Mouse (Mus musculus) megakaryocyte, embryonic 14.5 days (primary cell): ENCODE measurements around the gene Cntrob. TPM values are rescaled to one million over a fixed set of nuclear protein-coding genes. Genes with fewer than 3 reads are reported as not detected.

Experiments
- H3K27me3 ChIP-seq: replicated peaks from 2 replicates; pipeline ENCODE3; 2012; ENCODE audit warnings: inconsistent platforms
- H3K36me3 ChIP-seq: replicated peaks from 2 replicates; pipeline ENCODE3; 2012; ENCODE audit warnings: low read length, inconsistent platforms, mixed read lengths
- H3K4me1 ChIP-seq: 2 replicates; pipeline ENCODE4 v1.6.1; 2012; ENCODE audit warnings: inconsistent platforms
- H3K4me3 ChIP-seq: replicated peaks from 2 replicates; pipeline ENCODE3; 2012; ENCODE audit warnings: moderate library complexity, mild to moderate bottlenecking, inconsistent platforms
- H3K9me3 ChIP-seq: 2 replicates; pipeline ENCODE4 v1.6.1; 2012; ENCODE audit warnings: inconsistent platforms
- FLI1 ChIP-seq: IDR thresholded peaks from 2 replicates; pipeline ENCODE4 v1.6.1; 2012; ENCODE audit warnings: low read length, inconsistent platforms, mixed read lengths
- GATA1 ChIP-seq: IDR thresholded peaks from 3 replicates; pipeline ENCODE4 v1.6.1; 2012; ENCODE audit warnings: mixed read lengths, low read length, inconsistent platforms, borderline replicate concordance
- polyA plus RNA-seq: library from polyadenylated mRNA; stranded (reverse); fragments of >175 nt; gene quantifications from 2 replicates; pipeline ENCODE4 v1.2.3, GENCODE M21; 2012; ENCODE audit warnings: low replicate concordance; ENCODE audit not compliant: insufficient read depth

The Cntrob gene
- polyA plus RNA-seq, 1 experiment: 9.3 TPM

DNA sequence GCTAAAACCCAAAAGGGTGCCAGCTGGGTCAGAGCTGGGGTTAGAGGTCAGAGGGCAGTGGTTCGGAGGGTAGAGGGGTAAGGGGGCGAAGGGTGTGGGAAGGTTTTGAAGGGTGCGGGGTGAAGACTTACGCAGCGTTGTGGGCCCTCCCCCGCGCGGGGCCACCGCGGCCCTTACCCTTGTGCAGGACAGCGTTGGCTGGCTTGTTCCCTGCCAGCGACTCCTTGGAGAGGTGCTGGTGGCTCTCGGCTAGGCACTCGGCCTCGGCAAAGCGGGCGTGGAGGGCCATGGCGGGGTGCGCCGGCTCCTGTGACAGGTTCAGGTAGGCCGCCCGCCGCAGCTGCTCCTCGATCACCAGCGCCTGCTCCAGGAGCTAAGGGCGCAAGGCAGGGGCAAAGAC lies 22.9 kb upstream of the Cntrob start:
- no peaks in the 10 kb centered on the region for H3K9me3 ChIP-seq
- H3K36me3 ChIP-seq: no peaks in the 10 kb centered on the region

DNA sequence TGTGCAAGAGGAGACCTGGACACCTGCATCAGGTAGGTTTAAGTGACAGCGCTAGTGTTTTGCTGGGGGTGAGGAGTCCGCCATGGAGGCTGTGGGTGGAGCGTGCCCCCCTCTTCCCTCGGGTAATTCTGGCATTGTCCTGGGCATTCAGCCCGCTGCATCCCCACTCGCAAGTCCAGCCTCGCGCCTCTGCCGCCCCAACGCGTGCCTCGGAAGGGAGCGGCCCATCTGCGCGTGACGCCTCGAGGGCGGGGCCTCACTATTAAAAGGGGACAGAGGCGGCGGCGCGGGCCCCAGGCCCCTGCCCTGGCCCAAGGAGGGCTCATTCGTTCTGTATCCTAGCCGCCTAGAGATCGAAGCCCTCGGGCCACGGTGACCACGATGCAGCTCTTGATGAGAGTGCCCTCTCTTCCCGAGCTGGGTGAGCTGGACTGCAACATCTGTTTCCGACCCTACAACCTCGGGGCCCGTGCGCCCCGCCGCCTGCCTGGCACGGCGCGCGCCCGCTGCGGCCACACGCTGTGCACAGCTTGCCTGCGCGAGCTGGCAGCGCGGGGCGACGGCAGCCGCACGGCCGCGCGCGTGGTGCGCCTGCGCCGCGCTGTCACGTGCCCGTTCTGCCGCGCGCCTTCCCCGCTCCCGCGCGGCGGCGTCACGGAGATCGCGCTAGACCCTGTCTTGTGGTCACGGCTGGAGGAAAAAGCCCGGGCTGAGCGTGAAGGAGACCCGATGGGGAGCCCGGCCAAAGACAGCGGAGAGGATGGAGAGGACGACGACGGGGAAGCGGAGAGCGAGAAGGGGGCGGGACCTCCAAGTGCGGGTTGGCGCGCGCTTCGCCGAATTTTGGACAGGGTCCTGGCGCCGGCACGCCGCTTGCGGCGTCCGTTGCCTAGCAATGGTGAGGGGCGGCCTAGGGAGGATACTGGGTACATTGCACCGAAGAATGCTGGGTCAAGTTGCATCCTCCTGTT lies 16.9 kb upstream of the Cntrob start, which contains the start of gene Rnf227:
Gene Rnf227, plus strand, starts transcription at position 301 of the 971 bp plus-strand sequence.
- Histone ChIP-seq H3K4me1 (peaks cover 18% of the 10 kb centered on the region), H3K4me3 (peak within 1 kb of the TSS; percentile 90), H3K9me3 (peaks cover 35% of the 10 kb centered on the region), H3K27me3 (peaks cover 85% of the 10 kb centered on the region), H3K36me3 (no peaks in the 10 kb centered on the region)
- TF ChIP-seq FLI1 (no peak), GATA1 (no peak)

More for the DNA sequence above, 22.9 kb upstream of the Cntrob start:
- peaks cover 2% of the 10 kb centered on the region for H3K4me1 ChIP-seq
- peaks cover 87% of the 10 kb centered on the region for H3K27me3 ChIP-seq
- TF ChIP-seq FLI1: no peak
- TF ChIP-seq GATA1: no peak
- no peak overlapping the region for H3K4me3 ChIP-seq

DNA sequence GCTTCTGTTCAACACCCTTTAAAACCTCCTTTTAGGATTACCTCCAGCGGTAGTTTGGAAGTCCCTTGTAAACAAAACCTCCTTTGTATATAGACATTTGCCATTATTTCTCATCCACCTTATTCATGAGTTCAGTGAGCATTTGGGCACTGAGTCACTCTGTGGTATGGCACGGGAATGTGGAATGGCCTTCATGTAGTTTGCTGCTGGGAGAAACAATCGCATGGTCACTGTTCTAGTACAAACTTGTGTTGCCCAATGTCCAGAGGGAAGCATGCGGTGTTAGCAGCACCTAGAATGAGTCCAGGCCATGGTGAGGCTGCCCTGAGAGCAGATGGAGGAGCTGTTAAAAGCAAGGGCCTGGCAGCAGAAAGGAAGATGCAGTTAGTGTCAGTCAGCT lies 11.2 kb upstream of the Cntrob start:
- TF ChIP-seq FLI1 (no peak), GATA1 (no peak)
- Histone ChIP-seq H3K36me3 (no peaks in the 10 kb centered on the region), H3K4me1 (peaks cover 41% of the 10 kb centered on the region), H3K27me3 (peaks cover 89% of the 10 kb centered on the region), H3K9me3 (peaks cover 22% of the 10 kb centered on the region), H3K4me3 (no peak overlapping the region)

DNA sequence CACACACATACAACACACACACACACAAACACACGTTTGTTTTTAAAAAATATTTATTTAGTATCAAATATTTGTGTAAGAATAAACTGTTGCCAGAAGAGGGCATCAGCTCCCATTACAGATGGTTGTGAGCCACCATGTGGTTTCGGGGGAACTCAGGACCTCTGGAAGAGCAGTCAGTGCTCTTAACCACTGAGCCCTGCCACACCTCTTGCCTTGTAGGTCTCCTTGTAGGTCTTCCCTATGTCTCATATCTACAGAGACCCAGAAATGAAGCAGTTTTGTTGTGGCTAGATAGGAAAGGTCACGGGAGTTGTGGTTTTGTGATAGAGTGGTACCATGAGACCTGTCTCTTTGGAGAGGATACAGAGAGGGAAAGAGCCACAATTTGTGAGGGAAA lies 10.3 kb upstream of the Cntrob start:
- TF ChIP-seq GATA1: no peak
- TF ChIP-seq FLI1: no peak
- Histone ChIP-seq H3K4me3 (no peak overlapping the region), H3K4me1 (peaks cover 41% of the 10 kb centered on the region), H3K27me3 (peaks cover 89% of the 10 kb centered on the region), H3K36me3 (no peaks in the 10 kb centered on the region), H3K9me3 (peaks cover 18% of the 10 kb centered on the region)

DNA sequence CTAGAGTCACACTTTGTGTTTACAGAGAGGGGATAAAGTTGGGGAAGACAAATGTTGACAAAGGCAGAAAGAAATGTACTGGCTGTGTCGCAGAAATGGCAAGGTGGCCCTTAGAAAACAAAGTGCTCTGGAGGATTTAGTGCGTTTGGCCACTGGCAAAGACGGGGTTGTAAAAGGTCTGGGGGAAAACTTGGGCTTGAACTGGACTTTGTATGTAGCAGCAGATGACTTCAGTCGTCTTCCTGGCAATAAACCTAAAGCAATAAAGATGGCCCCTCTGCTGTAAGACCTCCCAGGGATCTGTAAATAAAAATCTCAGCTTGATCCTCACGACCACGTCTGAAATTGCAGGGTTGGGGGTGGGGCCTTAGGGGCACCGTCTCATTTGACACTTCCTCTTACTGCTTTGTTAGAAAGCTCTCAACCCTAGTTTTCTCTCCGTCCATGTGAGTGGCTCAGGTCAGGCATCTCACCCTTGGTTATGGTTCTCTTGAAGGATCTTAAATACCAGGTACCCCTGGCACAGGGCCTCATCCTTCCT lies 9.2 kb upstream of the Cntrob start:
- Histone ChIP-seq H3K4me1 (peaks cover 50% of the 10 kb centered on the region), H3K9me3 (peaks cover 6% of the 10 kb centered on the region), H3K4me3 (no peak overlapping the region), H3K36me3 (no peaks in the 10 kb centered on the region), H3K27me3 (peaks cover 89% of the 10 kb centered on the region)
- TF ChIP-seq GATA1 (no peak), FLI1 (no peak)

DNA sequence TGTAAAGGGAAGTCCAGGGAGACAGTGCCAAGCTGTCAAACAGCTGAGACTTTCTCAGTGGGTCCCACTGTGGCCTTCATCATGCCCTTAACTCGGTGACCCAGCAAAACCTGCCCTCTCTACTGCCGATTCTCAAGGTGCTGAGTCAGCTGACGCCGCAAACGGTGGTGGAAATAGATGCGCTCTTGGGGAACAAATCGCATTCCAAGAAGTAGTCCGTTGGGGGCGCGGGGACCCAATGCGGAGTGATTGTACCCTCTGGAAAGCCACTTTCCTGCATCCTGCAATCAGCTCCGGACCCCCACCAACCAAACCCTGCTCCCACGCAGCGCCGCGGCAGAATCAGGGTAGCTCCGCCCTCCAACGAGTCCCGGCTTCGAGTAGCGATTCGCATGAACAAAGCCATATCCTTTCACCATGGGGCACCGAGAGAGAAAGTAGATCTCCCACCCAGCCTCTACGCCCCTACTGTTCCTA lies 8.4 kb upstream of the Cntrob start:
- no peaks in the 10 kb centered on the region for H3K36me3 ChIP-seq
- H3K27me3 ChIP-seq: peaks cover 90% of the 10 kb centered on the region
- H3K9me3 ChIP-seq: no peaks in the 10 kb centered on the region; the same call in 1 of the 2 replicates
- peak overlapping the region; percentile 90 for H3K4me3 ChIP-seq
- H3K4me1 ChIP-seq: peaks cover 59% of the 10 kb centered on the region
- no peak for TF ChIP-seq FLI1
- no peak for TF ChIP-seq GATA1

DNA sequence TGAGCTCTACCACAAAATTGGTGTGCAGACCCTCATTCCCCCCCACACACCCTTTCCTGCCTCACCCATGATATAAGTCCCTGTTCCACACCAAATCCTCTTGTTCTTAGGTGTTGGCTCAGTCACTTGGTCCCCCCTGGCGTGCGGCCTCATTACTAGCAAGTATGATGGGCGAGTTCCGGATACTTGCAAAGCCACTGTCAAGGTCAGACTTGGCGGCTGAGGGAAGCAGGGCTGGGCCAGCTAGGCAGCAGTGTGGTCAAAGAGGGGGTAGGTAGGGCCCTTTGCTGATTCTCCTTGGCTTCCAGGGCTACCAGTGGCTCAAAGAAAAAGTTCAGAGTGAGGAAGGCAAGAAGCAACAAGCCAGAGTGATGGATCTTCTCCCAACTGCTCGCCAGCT lies 7.6 kb upstream of the Cntrob start:
- Histone ChIP-seq H3K36me3 (no peaks in the 10 kb centered on the region), H3K4me3 (no peak overlapping the region), H3K4me1 (peaks cover 67% of the 10 kb centered on the region), H3K27me3 (peaks cover 92% of the 10 kb centered on the region), H3K9me3 (no peaks in the 10 kb centered on the region)
- TF ChIP-seq GATA1: no peak
- TF ChIP-seq FLI1: no peak

DNA sequence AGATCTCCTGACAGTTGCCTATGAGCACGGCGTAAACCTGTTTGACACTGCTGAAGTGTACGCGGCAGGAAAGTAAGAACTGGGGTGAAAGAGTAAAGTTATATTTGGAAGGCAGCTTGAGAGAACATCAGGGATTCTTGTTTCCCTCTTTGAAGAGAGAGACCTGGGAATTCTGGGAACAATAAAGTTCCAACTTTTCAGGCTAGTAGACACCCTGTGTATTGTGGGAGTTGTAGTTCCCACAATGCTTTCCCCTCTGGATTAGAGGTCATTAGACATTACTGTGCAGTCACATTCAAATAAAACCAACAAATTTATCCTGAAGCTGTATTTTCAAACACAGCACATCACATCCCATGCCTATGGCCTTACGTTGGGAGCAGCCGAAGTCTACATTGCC lies 4.9 kb upstream of the Cntrob start:
- no peaks in the 10 kb centered on the region for H3K36me3 ChIP-seq
- peaks cover 75% of the 10 kb centered on the region for H3K4me1 ChIP-seq
- no peaks in the 10 kb centered on the region for H3K9me3 ChIP-seq
- no peak overlapping the region for H3K4me3 ChIP-seq
- H3K27me3 ChIP-seq: peaks cover 71% of the 10 kb centered on the region
- no peak for TF ChIP-seq GATA1

DNA sequence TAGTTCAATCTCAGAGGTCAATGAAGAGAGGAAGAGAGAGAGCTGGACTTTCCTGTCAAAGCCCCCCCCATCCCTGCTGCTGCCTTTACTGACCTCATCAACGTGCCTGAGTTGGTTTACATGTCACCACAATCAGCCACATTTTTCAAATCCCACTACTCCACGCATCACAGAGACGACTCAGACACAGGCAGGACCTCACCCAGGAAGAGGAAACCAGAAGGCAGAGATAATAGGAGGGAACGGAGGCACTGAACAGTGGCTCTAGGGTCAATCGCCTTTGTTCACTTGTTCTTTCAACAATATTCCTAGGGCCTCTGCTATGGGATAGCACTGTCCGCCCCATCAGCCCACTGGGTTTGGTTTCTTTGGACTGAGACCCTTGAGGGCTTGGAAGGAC lies 4.1 kb upstream of the Cntrob start:
- H3K9me3 ChIP-seq: no peaks in the 10 kb centered on the region
- H3K4me1 ChIP-seq: peaks cover 73% of the 10 kb centered on the region
- peaks cover 63% of the 10 kb centered on the region for H3K27me3 ChIP-seq
- H3K4me3 ChIP-seq: peak overlapping the region; percentile 16
- no peaks in the 10 kb centered on the region for H3K36me3 ChIP-seq
- TF ChIP-seq FLI1: 0 out of 2 replicates have a peak, but pooled peaks have one; percentile 21
- no peak; the same call in 2 of the 3 replicates for TF ChIP-seq GATA1

DNA sequence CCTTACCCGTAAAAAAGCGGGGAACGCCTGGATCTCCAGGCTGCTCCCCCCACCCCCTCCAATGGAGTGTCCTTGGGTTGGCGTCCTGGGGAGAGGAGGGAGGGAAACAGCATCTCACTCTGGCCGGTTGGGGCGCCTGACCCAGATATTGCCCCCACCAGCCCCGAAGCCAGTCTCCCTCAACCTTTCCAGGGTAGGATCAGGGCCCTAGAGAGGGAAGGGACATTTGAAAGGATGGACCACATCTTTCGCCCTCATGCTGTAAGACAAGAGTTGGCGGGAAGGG lies 3.5 kb upstream of the Cntrob start:
- no peaks in the 10 kb centered on the region for H3K36me3 ChIP-seq
- peak overlapping the region; percentile 91 for H3K4me3 ChIP-seq
- peaks cover 73% of the 10 kb centered on the region for H3K4me1 ChIP-seq
- H3K9me3 ChIP-seq: no peaks in the 10 kb centered on the region
- H3K27me3 ChIP-seq: peaks cover 57% of the 10 kb centered on the region
- no peak for TF ChIP-seq GATA1
- no peak for TF ChIP-seq FLI1
